Mouse (Mus musculus) cerebellum, adult 11-12 months (tissue): ENCODE measurements at regions not wholly inside any gene's neighbourhood (a gene's known extent, or its start where the extent isn't known, plus 50 kb on each side); places are given as distances from the start of the nearest gene placed in this dataset.
A peak's percentile ranks its signal among the peaks of the same experiment; 100 is the strongest.

Experiments
- DNase-seq: peaks from one replicate; pipeline ENCODE4 v3.0.0; 2022

DNA sequence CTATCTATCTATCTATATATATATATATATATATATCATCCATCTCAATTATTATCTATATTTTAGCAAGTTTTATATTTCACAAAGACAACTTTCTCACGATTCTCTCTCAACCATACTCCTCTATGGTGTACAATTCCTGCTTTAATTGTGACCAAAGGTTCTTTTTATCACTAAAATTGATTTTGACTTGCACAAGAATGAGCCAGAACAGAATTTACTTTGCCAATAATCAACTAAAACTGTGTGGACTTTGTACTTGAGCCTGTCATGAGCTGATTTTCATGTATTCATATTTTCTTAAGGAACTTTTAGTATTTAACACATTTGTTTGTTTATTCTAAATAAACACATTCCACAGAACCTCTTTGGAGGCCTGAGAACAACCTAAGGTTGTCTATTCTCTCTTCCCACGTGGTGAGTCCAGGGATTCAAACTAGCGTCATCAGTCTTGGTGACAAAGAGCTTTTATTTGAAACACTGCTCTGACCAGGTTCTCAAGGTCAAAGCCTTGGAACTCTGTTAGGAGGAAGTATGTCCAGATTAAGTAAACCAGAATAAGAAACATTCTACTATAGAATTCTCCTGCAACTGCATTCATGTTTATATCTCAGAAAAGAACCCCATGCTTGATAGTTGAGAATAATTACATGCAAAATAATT is 207.7 kb downstream of the Gm11146 start:
- DNase-seq = no peak

DNA sequence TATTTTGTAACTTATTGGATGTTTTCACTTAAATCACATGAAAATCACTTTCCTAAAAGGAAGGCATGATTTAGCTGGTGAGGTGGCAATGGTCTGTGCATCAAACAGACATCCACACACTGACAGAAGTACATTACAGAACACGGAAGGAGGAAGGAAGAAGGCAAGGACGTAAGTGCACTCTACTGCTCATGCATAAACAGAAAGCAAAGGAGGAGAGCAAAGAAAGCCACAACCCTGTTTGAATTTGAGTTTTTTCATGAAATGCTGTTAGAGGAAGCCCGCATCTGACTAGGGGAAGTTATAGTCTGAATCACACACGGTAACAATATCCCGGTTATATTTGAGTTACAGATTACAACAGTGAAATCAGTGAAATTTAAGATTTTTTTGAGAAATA is 208.4 kb downstream of the Gm11146 start:
- no peak for DNase-seq

DNA sequence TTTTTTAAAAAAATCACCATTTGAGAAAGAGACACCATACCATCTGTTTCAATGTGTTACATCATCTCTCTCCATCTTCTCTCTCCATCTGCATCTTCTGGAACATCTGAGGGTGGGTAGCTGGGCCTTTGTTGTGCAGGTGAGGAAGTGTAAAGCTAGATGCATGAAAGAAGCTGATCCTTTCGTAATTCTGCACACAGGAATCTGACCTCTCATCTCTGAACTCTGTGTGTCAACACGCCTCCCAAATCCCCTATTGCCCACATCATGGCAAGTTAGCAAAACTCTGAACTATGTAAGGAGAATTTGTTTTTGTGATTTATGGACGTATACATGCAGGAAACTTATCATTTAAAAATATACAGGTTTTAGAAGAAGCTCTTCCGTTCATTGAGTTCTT is 209.7 kb downstream of the Gm11146 start:
- DNase-seq = no peak

DNA sequence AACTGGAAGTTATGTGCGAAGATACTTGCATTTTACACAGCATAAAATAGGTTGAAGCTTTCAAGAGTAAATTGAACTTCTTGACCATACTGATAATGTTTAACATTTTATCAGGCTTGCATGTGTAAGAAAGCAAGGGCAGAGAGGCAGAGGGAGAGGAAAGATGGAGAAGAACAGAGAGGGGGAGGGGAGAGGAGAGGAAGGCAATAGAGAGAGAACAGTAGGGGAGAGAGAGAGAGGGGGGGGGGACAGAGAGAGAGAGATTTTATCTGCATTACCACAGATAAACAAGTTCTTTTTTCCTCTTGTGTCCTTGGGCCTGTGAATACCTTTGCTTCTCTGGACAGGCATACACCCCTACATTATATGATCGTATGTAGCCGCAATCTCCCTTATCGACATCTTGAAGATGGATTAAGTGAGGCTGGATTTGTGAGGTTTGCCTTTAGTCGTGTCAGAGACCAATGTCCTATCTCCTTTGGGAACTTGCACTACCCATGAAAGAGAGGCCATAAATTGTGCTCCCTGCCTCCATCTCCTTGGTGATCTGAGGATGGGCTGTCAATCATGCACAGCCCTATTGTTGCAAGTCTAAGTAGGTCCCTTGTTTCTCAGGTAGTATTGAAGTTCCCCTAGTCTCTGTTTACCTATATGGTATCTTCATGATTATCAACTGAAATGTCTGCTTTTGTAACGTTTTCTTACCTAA is 217.7 kb downstream of the Gm11146 start:
- no peak for DNase-seq

DNA sequence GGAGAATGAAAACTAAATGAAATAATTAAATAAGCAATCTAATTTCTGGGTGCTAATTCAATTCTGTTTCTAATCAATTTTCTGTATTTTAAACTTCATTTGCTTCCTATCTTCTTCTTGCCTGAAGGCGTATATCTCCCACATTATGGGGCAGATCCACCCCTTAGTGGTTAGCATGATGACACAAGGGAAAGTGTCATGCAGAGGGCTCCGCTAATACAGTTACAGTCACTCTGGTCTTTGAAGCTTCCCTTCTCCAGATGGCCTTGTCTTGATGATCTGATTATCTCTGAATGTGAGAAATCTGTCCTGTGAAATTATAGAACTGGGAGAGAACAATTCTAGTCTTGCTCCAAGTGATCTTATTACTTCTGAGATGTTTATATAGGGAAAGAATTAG is 219.1 kb downstream of the Gm11146 start:
- DNase-seq = no peak

DNA sequence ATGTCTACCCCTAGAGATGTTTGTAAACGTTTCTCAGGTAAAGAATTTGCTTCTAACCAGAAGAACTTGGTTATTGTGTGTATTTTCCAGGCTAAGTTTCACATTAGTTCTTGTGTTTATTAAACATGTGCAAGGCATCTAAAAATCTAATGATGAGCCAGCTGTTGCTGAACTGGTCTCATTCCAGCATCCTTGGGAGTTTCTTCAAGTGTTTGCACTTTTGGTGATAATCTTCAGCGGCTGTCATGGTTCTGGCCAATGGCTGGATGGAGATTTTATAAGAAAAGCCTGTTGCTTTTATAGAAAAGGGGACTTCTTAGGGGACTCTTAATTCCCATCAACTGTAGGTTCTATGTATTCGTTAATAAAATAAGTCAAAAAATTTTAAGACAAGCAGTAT is 229.1 kb downstream of the Gm11146 start:
- DNase-seq = no peak

DNA sequence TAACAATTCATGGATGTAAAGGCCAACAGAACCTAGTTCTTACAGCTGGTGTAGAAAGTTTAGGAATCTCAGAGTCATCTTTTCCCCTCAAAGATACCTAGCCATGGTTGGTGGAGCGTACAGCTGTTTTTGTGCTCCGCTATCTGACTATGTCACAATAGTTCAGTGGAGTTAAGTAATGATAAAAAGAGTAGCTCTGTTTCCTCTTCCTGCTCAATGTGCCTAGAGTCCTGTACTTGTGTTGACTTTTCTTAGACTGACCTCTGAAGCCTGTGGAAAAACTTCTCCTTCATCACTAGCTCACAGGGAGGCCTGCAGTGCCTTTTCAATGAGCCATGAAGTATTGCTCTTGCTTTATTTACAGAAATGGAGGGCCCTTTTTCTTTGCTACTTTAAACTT is 232.1 kb downstream of the Gm11146 start:
- no peak for DNase-seq

DNA sequence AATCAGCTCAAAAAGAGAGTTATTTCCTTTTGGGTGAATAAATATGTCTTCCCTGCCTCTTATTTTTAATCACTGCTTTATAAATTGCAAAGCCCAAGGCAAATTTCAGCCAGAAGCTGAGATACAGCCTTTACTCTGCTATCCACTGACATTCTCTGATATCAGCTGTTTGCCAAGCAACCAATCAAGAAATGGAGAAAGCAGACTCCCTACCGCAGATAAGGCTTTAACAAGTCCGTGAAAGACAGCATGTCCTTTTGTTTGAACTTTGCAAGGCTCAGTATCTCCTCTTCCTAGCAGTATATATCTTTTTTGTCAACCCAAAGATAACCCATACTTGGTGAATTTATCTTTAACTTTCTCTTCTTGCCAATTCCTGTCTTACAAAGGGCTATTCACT is 236.6 kb downstream of the Gm11146 start:
- no peak for DNase-seq

DNA sequence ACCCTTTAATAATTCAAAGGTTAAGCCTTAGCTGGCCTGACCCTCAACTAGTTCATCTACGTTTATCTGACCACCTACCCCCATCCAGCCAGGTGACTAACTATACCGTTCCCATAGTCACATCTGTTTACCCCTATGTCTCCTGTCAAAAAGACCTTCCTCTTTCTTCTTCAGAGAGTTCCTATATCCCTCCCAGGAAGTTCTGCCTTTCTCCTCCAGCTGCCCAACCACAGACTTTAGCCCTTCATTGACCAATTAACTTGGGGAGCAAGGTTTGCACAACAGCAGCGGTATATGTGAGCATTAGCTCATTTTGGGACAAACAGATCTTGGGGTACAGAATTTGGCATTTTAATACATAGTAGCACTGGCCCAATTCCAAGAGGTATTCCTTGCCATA is 237.5 kb downstream of the Gm11146 start:
- DNase-seq = no peak

DNA sequence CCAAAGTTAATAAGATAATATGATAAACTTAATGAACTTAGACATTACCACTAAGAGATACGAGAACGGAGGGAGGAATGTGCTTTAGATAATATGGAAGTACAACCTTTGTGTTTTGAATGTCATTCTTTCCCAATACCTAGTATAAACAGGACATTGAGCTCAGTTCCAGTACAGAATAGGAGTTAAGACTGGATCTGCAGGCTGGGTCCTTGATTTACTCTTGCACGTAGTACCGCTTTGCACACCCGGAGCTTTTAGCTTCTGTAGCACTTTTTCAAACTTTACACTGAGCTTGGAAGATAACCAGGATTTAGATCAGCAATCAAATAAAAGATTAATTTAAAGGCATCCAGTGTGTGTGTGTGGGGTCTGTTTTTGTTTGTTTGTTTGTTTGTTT is 242.7 kb downstream of the Gm11146 start:
- DNase-seq = no peak

DNA sequence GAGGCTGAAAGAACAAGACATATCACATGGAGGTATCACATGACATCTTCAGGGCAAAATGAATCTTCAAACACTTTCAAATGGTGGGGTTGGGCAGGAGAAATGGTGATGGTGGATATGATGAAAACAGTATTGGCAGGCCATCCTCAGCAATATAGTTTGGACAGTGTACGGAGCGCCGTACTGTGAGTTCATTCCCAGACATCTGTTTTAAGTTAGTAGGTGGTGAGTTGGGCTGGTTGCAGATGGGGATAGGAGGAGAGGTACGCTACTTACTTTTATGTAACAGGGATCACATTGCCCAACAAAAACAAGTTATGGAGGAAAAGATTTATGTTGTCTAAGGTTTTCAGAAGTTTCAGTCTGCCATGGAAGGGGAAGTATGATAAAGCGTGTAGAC is 246.6 kb downstream of the Gm11146 start:
- no peak for DNase-seq

DNA sequence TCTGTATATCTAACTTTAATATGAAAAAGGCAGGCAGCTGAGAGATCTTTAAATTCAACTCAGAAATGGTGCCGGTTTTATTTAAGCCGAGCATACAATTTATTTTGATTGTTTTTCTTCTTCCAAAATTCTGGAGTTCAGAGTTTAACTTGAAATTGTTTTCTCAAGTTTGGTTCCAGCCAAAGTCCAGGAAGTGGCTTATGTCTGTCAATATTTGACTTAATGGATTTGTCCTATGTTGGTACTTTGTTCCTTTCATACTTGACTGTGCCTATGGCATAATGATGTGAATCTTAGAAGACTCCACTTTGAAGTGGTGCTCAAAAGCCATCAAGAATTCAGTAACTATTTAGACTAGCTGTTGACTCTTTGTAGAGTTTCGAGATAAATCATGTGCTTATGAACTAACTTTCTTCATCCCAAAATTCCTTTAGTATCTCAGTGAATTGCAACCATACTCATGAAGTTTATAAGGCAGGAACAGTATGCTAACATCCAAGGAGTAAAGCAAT is 247.6 kb downstream of the Gm11146 start:
- DNase-seq = no peak

DNA sequence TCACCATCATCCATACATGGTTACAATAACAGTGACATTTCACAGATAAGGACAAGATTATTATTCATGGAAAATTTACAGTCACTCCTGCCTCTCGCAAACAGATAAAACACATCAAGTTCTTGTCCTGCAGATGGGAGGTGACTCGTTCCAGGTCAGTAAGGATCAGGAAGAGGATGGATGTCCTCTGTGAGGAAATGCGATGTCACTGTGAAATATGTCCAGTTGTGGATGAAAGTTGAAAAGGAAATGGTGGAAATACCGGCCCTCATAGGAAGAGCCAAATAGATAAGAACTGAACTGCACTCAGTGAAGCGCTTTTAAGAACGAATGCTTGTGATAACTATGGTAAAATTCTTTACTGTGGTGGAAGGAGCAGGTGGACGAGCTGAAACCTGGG is 255.8 kb downstream of the Gm11146 start:
- no peak for DNase-seq

DNA sequence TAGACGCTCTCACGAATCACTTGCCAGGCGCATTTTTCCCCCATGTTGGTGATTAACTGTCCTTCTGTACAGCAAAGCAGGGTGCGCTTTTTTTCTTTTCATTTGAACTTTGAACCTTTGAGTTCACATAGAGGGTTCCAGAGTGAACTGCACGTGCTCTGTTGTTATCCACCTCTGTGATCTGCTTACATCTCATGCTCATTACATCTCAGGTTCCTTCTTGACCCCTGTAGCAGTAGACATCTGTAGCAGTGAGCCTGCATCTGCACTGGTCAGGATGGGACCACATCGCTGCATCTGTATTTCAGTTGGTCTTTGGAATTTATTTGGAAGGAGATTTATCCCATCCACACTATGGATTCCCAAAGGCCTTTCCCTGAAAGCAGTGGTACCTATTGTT is 269.6 kb downstream of the Gm11146 start:
- DNase-seq = no peak

DNA sequence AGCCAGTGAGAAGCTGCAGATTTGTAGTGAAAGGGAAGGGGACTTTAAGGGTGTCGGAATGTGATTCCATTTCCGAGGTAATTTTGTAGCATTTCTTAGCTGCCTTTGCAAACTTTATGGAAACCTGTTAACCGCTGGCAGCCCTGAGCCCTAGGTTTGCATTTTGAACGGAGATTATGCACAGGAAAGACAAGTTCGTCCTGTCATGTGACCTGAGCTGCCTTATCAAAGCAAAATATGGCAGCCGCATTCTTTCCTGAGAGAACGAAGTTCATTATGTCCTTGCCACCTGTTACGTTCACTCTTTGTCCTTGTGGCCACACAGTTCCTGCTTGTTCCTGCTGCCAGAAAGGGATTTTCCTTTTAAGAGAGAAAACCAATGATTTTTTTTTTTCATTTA is 270.9 kb downstream of the Gm11146 start:
- DNase-seq = no peak

DNA sequence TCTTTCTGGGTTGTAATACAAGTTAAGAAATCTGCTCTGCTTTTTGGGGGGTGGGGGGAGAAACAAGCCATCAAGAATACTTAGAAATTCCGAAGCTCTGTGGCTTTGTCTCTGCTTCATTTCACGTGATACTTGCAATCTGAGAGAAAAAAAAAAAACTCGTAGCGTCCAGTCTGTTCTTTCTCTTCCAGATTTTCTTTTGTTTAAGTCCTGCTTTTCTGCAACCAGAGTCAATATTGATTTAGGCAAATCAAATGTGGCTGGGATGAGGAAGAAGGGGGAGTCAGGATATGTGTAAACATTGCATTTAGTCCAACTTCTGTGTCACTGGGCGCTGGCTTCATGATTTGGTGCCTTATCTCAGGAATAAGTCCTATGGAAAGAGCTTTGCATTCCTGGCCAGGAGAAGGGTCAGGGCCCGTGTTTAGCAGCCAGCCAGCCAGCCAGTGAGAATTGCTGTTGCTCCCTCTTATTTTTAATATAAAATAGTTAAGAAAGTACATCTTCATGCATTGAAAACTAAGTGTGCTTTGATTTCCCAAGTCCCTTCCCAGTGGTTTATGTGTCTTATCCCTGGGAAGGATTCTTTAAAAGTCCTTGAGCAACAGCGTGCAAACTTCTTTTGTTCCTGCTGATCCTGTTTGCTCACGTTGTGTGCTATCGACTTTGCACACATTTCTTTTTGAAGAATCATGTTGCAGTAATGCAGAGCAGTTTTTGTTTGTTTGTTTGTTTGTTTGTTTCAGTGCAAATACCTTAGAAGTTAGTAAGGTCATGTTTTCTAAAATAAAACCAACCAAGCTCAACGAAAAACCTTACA is 272.0 kb downstream of the Gm11146 start:
- no peak for DNase-seq

DNA sequence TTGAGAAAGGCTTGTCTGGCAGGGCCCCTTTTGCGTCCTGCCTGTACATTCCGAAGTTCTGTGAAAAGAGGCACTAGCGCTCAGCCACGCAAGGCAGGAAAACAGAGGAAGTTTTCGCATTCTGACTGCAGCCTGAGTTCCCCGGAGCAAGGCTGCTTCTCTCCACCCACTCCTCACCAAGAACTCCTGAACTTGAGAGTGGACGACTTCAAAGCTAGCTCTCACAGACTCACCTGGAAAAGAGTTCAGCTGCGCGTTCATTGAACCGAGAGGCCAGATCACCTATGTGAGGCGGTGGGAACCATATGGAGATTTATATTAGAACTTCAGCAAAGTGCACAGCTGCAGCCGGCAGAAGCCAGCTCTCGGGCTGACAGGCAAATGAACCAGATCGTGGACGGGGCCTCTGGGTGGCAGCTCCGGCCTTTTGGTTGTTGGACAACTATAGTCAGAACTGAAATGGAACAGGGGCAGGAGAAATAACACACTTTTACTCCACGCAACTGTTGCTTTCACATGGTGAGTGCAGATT is 272.7 kb downstream of the Gm11146 start:
- DNase-seq = no peak

DNA sequence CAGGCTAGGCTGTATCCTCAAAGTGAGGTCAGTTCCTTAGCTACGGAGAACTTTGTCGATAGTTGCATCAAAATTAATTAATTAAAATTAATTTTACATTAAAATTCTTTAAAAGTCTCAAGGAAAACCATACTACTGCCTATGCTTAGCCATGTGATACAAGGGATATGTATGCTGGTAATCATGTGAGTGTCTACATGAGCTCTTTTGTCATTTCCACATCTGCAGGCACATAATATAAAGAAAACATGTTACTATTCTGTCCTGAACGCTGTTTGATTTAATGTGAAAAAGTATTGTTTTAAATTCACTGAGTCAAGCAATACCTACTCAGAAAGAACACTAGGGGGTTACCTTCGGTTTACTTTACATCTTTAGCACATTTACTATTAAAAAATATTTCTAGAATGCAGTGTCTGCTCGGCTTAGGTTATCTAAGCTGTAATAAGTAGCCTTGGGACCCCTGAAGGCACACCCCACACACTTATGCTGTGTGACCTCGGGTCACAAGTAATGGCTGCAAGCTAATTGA is 273.2 kb downstream of the Gm11146 start:
- no peak for DNase-seq

DNA sequence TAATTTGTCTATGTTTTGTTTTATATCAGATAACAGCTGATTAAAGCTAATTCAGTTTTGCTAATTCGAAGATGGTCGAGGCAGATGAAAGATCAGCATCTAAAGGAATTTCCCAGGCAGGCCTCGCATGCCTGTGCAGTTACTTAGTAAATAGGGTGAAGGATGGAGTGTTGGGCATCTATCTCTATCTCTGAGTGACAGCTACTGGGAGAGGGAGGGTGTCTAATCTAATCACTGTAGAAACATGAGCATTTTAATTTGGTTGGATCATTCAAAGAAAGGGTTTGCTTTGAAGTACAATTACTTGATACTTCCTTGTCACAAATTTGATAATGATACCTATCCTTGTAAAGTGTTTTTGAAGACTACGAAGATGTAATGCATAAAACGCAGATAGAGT is 273.8 kb downstream of the Gm11146 start:
- DNase-seq = no peak

DNA sequence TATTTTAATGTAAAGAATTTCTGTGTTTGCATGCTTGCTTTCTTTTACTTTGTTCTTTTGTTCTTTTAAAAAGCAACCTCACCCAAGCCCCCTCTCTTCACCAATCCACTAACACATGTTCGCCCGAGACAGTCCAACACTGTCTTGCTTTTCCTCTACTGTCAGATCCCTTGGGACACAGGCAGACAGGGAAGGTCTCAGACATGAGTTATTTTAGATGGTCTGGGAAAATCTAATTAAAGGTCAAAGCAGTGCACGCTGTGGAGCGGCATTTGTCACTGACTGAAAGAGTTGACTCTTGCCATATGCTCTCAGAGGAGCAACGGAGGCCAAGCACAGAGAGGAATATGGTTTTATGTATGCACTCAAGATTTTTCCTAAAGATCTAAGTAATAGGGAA is 279.6 kb downstream of the Gm11146 start:
- DNase-seq = peak; percentile 21

DNA sequence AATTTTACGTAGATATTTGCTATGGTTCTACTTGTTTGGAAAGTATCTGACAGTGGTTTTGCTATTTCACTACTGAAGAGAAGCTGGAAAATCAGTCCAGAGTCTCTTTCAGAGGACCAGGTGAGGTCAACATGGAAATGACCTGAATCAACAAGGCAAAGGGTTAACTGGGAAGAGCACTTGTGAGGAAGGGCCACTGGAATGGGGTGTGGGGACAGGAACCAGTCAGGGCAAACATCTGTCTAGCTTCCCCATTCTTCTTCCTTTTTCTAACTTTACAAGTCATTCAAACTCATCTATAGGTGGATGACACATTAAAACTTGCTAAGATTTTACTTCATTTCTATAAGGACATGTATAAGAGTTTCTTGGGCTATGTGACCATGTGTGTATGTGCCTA is 283.7 kb downstream of the Gm11146 start:
- no peak for DNase-seq

DNA sequence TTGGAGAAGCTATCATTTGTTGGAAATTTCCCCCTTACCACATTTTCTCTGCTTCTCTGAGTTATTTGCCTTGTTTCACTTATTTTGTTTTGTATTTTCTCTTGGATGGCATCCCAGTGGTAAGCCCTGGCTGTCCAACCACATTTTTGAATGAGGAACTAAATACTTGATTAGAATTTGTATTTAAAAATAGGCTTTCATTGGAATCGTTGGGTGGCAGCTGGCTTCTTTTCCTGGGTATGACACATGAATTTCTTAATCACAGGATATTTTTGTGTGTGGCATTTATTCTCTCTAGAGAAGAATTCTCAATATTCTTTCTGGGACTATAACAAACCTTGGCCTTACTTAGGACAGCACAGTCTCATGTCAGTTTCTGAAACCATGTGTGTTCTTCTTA is 286.5 kb downstream of the Gm11146 start:
- DNase-seq = no peak

DNA sequence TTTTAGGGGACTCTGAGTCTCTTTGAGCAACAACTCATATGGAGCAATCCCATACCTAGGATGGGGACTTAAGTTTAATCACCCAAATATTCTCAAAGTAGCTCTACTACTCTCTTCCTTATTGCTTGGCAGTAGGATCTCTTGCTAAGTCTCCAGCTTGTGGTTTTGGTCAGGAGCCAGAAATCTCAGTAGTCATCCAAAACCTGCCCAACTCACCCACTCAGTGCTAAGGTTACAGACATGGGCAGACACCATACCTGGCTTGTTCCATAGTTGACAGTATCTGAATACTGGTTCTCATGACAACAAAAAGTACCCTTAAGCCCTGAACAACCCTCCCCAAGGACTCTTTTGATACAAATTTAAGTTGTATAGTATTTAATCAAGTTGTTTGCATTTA is 288.7 kb downstream of the Gm11146 start:
- no peak for DNase-seq
